Mouse (Mus musculus) intestine, postnatal 0 days (tissue): ENCODE measurements around the gene Smg5. TPM values are rescaled to one million over a fixed set of nuclear protein-coding genes. Genes with fewer than 3 reads are reported as not detected.
A peak's percentile ranks its signal among the peaks of the same experiment; 100 is the strongest.

Experiments
- ATAC-seq: fragments of 200-750 bp; cut with Nextera tagmentation; 2 replicates; pipeline ENCODE4 v1.8.0; 2017; ENCODE audit warnings: mild to moderate bottlenecking, moderate TSS enrichment, moderate library complexity
- H3K27ac ChIP-seq: fragments of 300-500 bp; sonication (generic); 2 replicates; pipeline ENCODE4 v1.5.1; 2014; ENCODE audit warnings: mild to moderate bottlenecking, low read depth, low read length, moderate library complexity
- H3K27me3 ChIP-seq: fragments of 300-500 bp; sonication (generic); replicated peaks from 2 replicates; pipeline ENCODE4 v1.6.1; 2014; ENCODE audit warnings: low read length, mixed read lengths; ENCODE audit not compliant: control insufficient read depth, insufficient read depth
- H3K36me3 ChIP-seq: fragments of 300-500 bp; sonication (generic); 2 replicates; pipeline ENCODE4 v1.6.1; 2014; ENCODE audit warnings: mild to moderate bottlenecking, moderate library complexity; ENCODE audit not compliant: control insufficient read depth, insufficient read depth
- H3K4me1 ChIP-seq: fragments of 300-500 bp; sonication (generic); replicated peaks from 2 replicates; pipeline ENCODE4 v1.6.1; 2014; ENCODE audit warnings: antibody characterized with exemption, low read length, mixed read lengths; ENCODE audit not compliant: control insufficient read depth, insufficient read depth
- H3K4me2 ChIP-seq: fragments of 300-500 bp; sonication (generic); replicated peaks from 2 replicates; pipeline ENCODE4 v1.6.1; 2014; ENCODE audit warnings: low read depth, mild to moderate bottlenecking, moderate library complexity
- H3K4me3 ChIP-seq: fragments of 300-500 bp; sonication (generic); 2 replicates; pipeline ENCODE4 v1.5.1; 2014; ENCODE audit warnings: low read depth, low read length
- H3K9ac ChIP-seq: fragments of 300-500 bp; sonication (generic); 2 replicates; pipeline ENCODE4 v1.6.1; 2014; ENCODE audit warnings: mild to moderate bottlenecking, low read depth, low read length
- H3K9me3 ChIP-seq: fragments of 300-500 bp; sonication (generic); 2 replicates; pipeline ENCODE4 v1.6.1; 2016; ENCODE audit warnings: mixed run types; ENCODE audit not compliant: control insufficient read depth
- CTCF ChIP-seq: sonication (generic); IDR thresholded peaks from 2 replicates; pipeline ENCODE4 v1.5.1; 2016; ENCODE audit warnings: low read depth, mild to moderate bottlenecking, control low read depth, antibody characterized with exemption, moderate library complexity
- WGBS: fragments of 180-500 bp; shearing (Covaris S2); extraction: QIAGEN DNeasy Blood & Tissue Kit; methylation state at CpG from one replicate; pipeline ENCODE4 v1.1.7; 2014; 5-methylcytosine and 5-hydroxymethylcytosine counted together
- polyA plus RNA-seq: library from polyadenylated mRNA; unstranded; fragments of >200 nt; fragmentation: Nextera tagmentation; extraction: Ambion mirVana; gene quantifications from 2 replicates; pipeline ENCODE4 v1.2.1, GENCODE M21; 2015

The Smg5 gene
- polyA plus RNA-seq, 1 experiment from 2014 or later, result 12.6 TPM

DNA sequence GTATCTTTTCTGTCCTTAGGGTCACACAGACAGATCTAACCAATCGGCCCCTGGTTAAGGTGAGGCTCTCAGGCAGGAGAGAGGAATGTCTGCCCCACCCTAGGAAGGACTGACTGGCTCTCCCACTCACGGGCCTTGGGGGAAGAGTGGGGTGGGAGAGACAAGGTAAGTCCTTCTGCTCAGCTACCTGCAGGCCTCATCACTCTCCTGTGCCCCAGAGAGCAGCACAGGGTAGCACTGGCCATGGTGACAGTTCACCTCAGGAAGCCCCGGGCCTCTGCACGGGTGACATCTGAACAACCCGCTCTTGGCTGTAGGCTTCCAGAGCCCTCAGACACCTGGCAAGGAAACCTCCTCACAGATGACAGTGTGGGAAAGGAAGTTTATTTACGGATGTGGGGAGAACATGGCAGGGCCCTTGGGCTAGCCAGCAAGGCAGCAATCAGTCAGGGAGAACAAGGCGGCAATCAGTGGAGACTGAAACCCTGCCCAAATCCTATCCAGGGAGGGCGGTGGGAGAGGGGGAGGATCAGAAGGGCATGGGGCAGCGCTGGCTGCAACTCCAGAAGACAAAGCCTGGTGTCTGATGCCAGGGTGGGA lies 57.8 kb downstream of the Smg5 start:
- H3K9ac ChIP-seq, result no peak overlapping the region
- peaks cover 26% of the 10 kb centered on the region; the same call in 1 of the 2 replicates for H3K36me3 ChIP-seq
- H3K4me3 ChIP-seq, result no peak overlapping the region
- peaks cover 4% of the 10 kb centered on the region; the same call in 1 of the 2 replicates for H3K9me3 ChIP-seq
- no peak for ATAC-seq
- H3K27ac ChIP-seq, result no peak overlapping the region
- no peak overlapping the region for H3K4me2 ChIP-seq
- 87% methylated on average over 9 of the region's 9 CpGs for WGBS
- TF ChIP-seq CTCF, result no peak
- H3K4me1 ChIP-seq, result no peaks in the 10 kb centered on the region
- peaks cover 30% of the 10 kb centered on the region for H3K27me3 ChIP-seq

DNA sequence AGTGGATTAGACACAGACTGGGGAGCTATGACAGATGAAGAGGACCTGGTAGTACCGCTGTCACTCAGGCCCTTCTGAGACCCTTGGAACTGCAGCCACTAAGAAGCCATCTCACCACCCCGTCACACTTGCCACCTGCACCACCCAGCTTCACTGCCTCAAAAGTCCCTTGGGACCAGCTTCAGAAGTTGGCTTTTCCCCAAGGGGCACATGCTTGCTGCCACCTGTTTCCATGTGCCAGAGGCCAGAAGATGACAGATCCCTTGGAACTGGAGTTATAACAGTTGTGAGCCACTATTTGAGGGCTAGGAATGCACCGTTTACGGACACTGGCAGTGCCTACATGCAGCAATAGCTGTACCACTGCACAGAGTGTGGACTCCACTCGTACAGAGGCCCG lies 59.2 kb downstream of the Smg5 start:
- Histone ChIP-seq H3K4me2 (no peak overlapping the region), H3K9me3 (peaks cover 2% of the 10 kb centered on the region; the same call in 1 of the 2 replicates), H3K4me3 (no peak overlapping the region), H3K27ac (no peak overlapping the region), H3K9ac (no peak overlapping the region), H3K4me1 (no peaks in the 10 kb centered on the region), H3K27me3 (peaks cover 20% of the 10 kb centered on the region), H3K36me3 (peaks cover 31% of the 10 kb centered on the region)
- ATAC-seq, result no peak
- 92% methylated on average over 6 of the region's 6 CpGs for WGBS
- no peak for TF ChIP-seq CTCF

DNA sequence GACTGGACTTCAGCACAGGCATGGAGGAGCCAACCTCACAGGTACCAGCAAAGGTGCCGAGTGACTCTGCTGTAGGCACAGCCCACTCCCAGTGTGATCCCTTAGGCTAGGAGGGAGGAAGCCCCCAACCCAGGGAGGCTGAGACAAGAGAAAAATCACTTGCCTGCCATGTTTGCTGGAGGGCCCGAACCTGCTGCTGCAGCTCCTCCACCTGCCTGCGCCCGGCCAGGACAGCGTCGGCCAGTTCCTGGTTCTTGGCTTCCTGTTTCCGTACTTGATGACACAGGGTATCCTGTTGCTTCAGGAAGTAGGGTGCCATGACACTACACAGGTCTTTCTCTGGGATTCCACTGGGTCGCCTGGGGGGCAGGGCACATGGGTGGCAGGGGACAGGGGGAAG lies 59.7 kb downstream of the Smg5 start:
- Histone ChIP-seq H3K27ac (no peak overlapping the region), H3K27me3 (peaks cover 18% of the 10 kb centered on the region), H3K36me3 (peaks cover 28% of the 10 kb centered on the region), H3K9ac (no peak overlapping the region), H3K4me3 (no peak overlapping the region), H3K4me2 (no peak overlapping the region), H3K9me3 (no peaks in the 10 kb centered on the region), H3K4me1 (no peaks in the 10 kb centered on the region)
- WGBS, result 92% methylated on average over 8 of the region's 8 CpGs
- no peak for ATAC-seq
- no peak for TF ChIP-seq CTCF

DNA sequence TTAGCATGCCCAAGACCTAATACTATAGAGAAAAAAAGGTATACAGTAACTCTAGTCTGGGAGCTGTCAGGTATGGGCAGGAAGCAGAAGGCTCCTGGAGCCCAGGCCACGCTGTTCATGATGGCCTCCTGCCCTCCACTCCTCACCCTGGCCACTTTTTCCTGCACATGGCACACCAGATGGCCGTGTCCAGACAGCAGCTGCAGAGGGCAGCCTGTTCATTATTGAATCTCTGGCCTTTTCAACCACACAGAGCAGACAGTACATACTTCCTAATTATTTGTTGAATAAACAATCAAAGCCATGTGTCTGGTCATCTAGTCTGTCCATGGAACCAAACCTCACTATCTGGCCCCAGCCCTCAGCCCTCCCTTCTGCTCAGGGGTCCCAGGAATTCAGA lies 62.6 kb downstream of the Smg5 start:
- Histone ChIP-seq H3K27me3 (0 out of 2 replicates have a peak, but pooled peaks cover 11% of the 10 kb centered on the region), H3K4me2 (no peak overlapping the region), H3K9me3 (no peaks in the 10 kb centered on the region), H3K4me1 (no peaks in the 10 kb centered on the region), H3K9ac (no peak overlapping the region), H3K4me3 (no peak overlapping the region), H3K27ac (no peak overlapping the region), H3K36me3 (peaks cover 40% of the 10 kb centered on the region)
- no peak for ATAC-seq
- WGBS, result 81% methylated on average over 2 of the region's 2 CpGs
- no peak for TF ChIP-seq CTCF

DNA sequence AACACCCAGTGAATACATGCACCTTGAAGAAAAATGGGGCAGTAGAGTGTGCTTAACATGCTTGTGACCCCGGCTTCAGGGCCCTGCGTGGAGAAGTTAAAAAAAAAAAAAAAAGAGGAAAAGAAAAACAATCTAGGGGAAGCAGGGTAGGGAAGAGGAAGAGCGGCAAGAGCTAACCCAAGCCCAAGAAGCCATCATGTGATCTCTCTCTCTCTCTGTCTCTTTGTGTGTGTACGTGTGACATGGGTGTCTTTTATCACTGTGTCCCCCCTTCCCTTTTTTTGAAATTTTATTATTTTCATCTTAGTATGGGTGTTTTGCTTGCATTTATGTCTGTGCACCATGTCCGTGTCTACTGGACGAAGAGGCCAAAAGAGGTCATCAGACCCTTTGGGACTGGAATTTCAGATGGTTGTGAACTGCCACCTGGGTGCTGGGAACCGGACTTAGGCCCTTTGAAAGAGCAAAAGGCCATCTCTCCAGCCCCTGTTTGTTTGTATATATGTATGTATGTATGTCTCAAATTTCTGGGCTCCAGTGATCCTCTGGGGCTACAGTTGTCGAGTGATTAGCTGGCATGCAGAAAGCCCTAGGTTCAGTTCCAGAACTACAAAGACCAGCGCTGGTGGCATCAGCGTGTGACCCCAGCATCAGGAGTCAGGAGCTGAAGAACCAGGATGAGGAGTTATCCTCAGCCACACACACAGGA lies 67.6 kb downstream of the Smg5 start:
- TF ChIP-seq CTCF, result no peak
- no peaks in the 10 kb centered on the region for H3K27me3 ChIP-seq
- H3K4me1 ChIP-seq, result no peaks in the 10 kb centered on the region
- no peaks in the 10 kb centered on the region for H3K9me3 ChIP-seq
- no peak overlapping the region for H3K4me3 ChIP-seq
- H3K27ac ChIP-seq, result no peak overlapping the region
- 93% methylated on average over 10 of the region's 10 CpGs for WGBS
- peaks cover 20% of the 10 kb centered on the region for H3K36me3 ChIP-seq
- H3K4me2 ChIP-seq, result no peak overlapping the region
- H3K9ac ChIP-seq, result no peak overlapping the region
- no peak for ATAC-seq

DNA sequence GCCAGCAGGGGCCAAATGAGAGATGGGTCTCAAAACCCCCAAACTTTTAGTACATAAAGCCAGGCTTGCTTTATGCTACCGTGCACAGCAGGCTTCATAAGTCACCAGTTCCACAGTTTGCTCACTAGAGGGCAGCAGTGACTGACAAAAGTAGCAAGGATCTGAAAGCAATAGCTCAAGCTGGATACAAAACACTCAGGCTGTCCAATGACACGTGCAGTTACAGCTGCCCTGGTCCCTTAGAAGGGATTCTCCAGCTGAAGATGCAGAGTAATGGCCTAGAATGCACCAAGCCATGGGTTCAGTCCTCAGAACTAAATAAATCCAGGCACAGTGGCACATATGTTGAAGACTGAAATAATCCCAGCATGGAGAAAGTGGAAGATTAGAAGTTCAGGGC lies 71.0 kb downstream of the Smg5 start:
- Histone ChIP-seq H3K9me3 (no peaks in the 10 kb centered on the region), H3K36me3 (peaks cover 10% of the 10 kb centered on the region; the same call in 1 of the 2 replicates), H3K4me3 (no peak overlapping the region), H3K9ac (no peak overlapping the region), H3K4me2 (no peak overlapping the region), H3K27me3 (no peaks in the 10 kb centered on the region), H3K27ac (no peak overlapping the region), H3K4me1 (0 out of 2 replicates have a peak, but pooled peaks cover under 1% of the 10 kb centered on the region)
- no peak for ATAC-seq
- WGBS, result 3% methylated on average over 2 of the region's 2 CpGs
- TF ChIP-seq CTCF, result peak; percentile 95
